Mouse (Mus musculus): ENCODE results near the gene Bmp2k. TPM values are rescaled to one million over a fixed set of nuclear protein-coding genes. Genes with fewer than 3 reads are reported as not detected.

Bmp2k gene
- polyA plus RNA-seq, 1 experiment from 2014 or later: 15.7 TPM

GRCm38 (mm10) chr5:96969032-96969431 is 28.5 kb upstream of the Bmp2k start:
- Histone ChIP-seq H3K27me3 (replicated peaks; ENCODE audit: control insufficient read depth, insufficient read depth, low read length) (no peaks in the 10 kb centered on the region), H3K9me3 (ENCODE audit: control insufficient read depth, low read length) (no peaks in the 10 kb centered on the region), H3K27ac (ENCODE audit: low read depth) (no peak overlapping the region; the same call in 1 of the 2 replicates), H3K4me2 (ENCODE audit: low read length) (no peak overlapping the region), H3K4me1 (replicated peaks; ENCODE audit: control insufficient read depth, insufficient read depth, low read length) (peaks cover 6% of the 10 kb centered on the region; the same call in 1 of the 2 replicates), H3K9ac (ENCODE audit: low read length) (no peak overlapping the region), H3K4me3 (ENCODE audit: low read depth, low read length) (no peak overlapping the region), H3K36me3 (ENCODE audit: control insufficient read depth, insufficient read depth, low read length) (no peaks in the 10 kb centered on the region)
- ATAC-seq (replicated peaks; ENCODE audit: low FRiP score, low TSS enrichment, low read depth) (no peak), DNase-seq (ENCODE audit: low spot score) (no peak)
- 67% methylated on average over 3 of the region's 3 CpGs for WGBS

GRCm38 (mm10) chr5:96969705-96970471 is 27.6 kb upstream of the Bmp2k start:
- Histone ChIP-seq H3K27me3 (replicated peaks; ENCODE audit: control insufficient read depth, insufficient read depth, low read length) (no peaks in the 10 kb centered on the region), H3K9me3 (ENCODE audit: control insufficient read depth, low read length) (no peaks in the 10 kb centered on the region), H3K27ac (ENCODE audit: low read depth) (no peak overlapping the region), H3K4me1 (replicated peaks; ENCODE audit: control insufficient read depth, insufficient read depth, low read length) (peaks cover 3% of the 10 kb centered on the region; the same call in 1 of the 2 replicates), H3K36me3 (ENCODE audit: control insufficient read depth, insufficient read depth, low read length) (no peaks in the 10 kb centered on the region), H3K4me3 (ENCODE audit: low read depth, low read length) (no peak overlapping the region), H3K4me2 (ENCODE audit: low read length) (no peak overlapping the region), H3K9ac (ENCODE audit: low read length) (no peak overlapping the region)
- no peak for ATAC-seq (replicated peaks; ENCODE audit: low FRiP score, low TSS enrichment, low read depth)
- no peak for DNase-seq (ENCODE audit: low spot score)
- WGBS: 60% methylated on average over 7 of the region's 7 CpGs

- no peak overlapping the region for H3K4me3 ChIP-seq (ENCODE audit: low read depth, low read length)
- no peaks in the 10 kb centered on the region for H3K9me3 ChIP-seq (ENCODE audit: control insufficient read depth, low read length)
- H3K27ac ChIP-seq (ENCODE audit: low read depth): no peak overlapping the region
- H3K36me3 ChIP-seq (ENCODE audit: control insufficient read depth, insufficient read depth, low read length): no peaks in the 10 kb centered on the region
- no peak overlapping the region for H3K9ac ChIP-seq (ENCODE audit: low read length)
- no peaks in the 10 kb centered on the region for H3K27me3 ChIP-seq (replicated peaks; ENCODE audit: control insufficient read depth, insufficient read depth, low read length)
- ATAC-seq (replicated peaks; ENCODE audit: low FRiP score, low TSS enrichment, low read depth) (no peak), DNase-seq (ENCODE audit: low spot score) (no peak)
- no peak overlapping the region for H3K4me2 ChIP-seq (ENCODE audit: low read length)
- H3K4me1 ChIP-seq (replicated peaks; ENCODE audit: control insufficient read depth, insufficient read depth, low read length): peaks cover 3% of the 10 kb centered on the region; the same call in 1 of the 2 replicates
Measured at GRCm38 (mm10) chr5:96970472-96970848, 27.0 kb upstream of the Bmp2k start.

- Histone ChIP-seq H3K9me3 (ENCODE audit: control insufficient read depth, low read length) (no peaks in the 10 kb centered on the region), H3K4me3 (ENCODE audit: low read depth, low read length) (no peak overlapping the region), H3K36me3 (ENCODE audit: control insufficient read depth, insufficient read depth, low read length) (no peaks in the 10 kb centered on the region), H3K9ac (ENCODE audit: low read length) (no peak overlapping the region), H3K4me1 (replicated peaks; ENCODE audit: control insufficient read depth, insufficient read depth, low read length) (peaks cover 3% of the 10 kb centered on the region; the same call in 1 of the 2 replicates), H3K27ac (ENCODE audit: low read depth) (no peak overlapping the region), H3K4me2 (ENCODE audit: low read length) (no peak overlapping the region), H3K27me3 (replicated peaks; ENCODE audit: control insufficient read depth, insufficient read depth, low read length) (no peaks in the 10 kb centered on the region)
- DNase-seq (ENCODE audit: low spot score) (no peak), ATAC-seq (replicated peaks; ENCODE audit: low FRiP score, low TSS enrichment, low read depth) (no peak)
- 81% methylated on average over 5 of the region's 5 CpGs for WGBS
Measured at GRCm38 (mm10) chr5:96972474-96973130, 24.9 kb upstream of the Bmp2k start.

GRCm38 (mm10) chr5:96973714-96974113 is 23.8 kb upstream of the Bmp2k start:
- DNase-seq (ENCODE audit: low spot score): no peak
- Histone ChIP-seq H3K9me3 (ENCODE audit: control insufficient read depth, low read length) (no peaks in the 10 kb centered on the region), H3K9ac (ENCODE audit: low read length) (no peak overlapping the region), H3K4me3 (ENCODE audit: low read depth, low read length) (no peak overlapping the region), H3K36me3 (ENCODE audit: control insufficient read depth, insufficient read depth, low read length) (no peaks in the 10 kb centered on the region), H3K27ac (ENCODE audit: low read depth) (no peak overlapping the region), H3K27me3 (replicated peaks; ENCODE audit: control insufficient read depth, insufficient read depth, low read length) (no peaks in the 10 kb centered on the region), H3K4me2 (ENCODE audit: low read length) (no peak overlapping the region), H3K4me1 (replicated peaks; ENCODE audit: control insufficient read depth, insufficient read depth, low read length) (peaks cover 2% of the 10 kb centered on the region; the same call in 1 of the 2 replicates)
- 44% methylated on average over 3 of the region's 3 CpGs for WGBS
- ATAC-seq (replicated peaks; ENCODE audit: low FRiP score, low TSS enrichment, low read depth): no peak

- H3K9me3 ChIP-seq (ENCODE audit: control insufficient read depth, low read length): no peaks in the 10 kb centered on the region
- ATAC-seq (replicated peaks; ENCODE audit: low FRiP score, low TSS enrichment, low read depth) (no peak), DNase-seq (ENCODE audit: low spot score) (no peak)
- 57% methylated on average over 1 of the region's 1 CpGs for WGBS
- no peak overlapping the region for H3K4me3 ChIP-seq (ENCODE audit: low read depth, low read length)
- H3K4me2 ChIP-seq (ENCODE audit: low read length): no peak overlapping the region
- no peaks in the 10 kb centered on the region for H3K27me3 ChIP-seq (replicated peaks; ENCODE audit: control insufficient read depth, insufficient read depth, low read length)
- no peak overlapping the region for H3K9ac ChIP-seq (ENCODE audit: low read length)
- H3K27ac ChIP-seq (ENCODE audit: low read depth): no peak overlapping the region
- H3K36me3 ChIP-seq (ENCODE audit: control insufficient read depth, insufficient read depth, low read length): no peaks in the 10 kb centered on the region
- H3K4me1 ChIP-seq (replicated peaks; ENCODE audit: control insufficient read depth, insufficient read depth, low read length): no peaks in the 10 kb centered on the region
Measured at GRCm38 (mm10) chr5:96974661-96975060, 22.8 kb upstream of the Bmp2k start.

GRCm38 (mm10) chr5:96975112-96975511 is 22.4 kb upstream of the Bmp2k start:
- ATAC-seq (replicated peaks; ENCODE audit: low FRiP score, low TSS enrichment, low read depth) (no peak), DNase-seq (ENCODE audit: low spot score) (no peak)
- no peak overlapping the region for H3K4me3 ChIP-seq (ENCODE audit: low read depth, low read length)
- no peaks in the 10 kb centered on the region for H3K27me3 ChIP-seq (replicated peaks; ENCODE audit: control insufficient read depth, insufficient read depth, low read length)
- H3K9me3 ChIP-seq (ENCODE audit: control insufficient read depth, low read length): no peaks in the 10 kb centered on the region
- H3K36me3 ChIP-seq (ENCODE audit: control insufficient read depth, insufficient read depth, low read length): no peaks in the 10 kb centered on the region
- H3K4me1 ChIP-seq (replicated peaks; ENCODE audit: control insufficient read depth, insufficient read depth, low read length): no peaks in the 10 kb centered on the region
- no peak overlapping the region for H3K27ac ChIP-seq (ENCODE audit: low read depth)
- H3K9ac ChIP-seq (ENCODE audit: low read length): no peak overlapping the region
- WGBS: 78% methylated on average over 3 of the region's 3 CpGs
- H3K4me2 ChIP-seq (ENCODE audit: low read length): no peak overlapping the region

- no peaks in the 10 kb centered on the region for H3K9me3 ChIP-seq (ENCODE audit: control insufficient read depth, low read length)
- H3K4me3 ChIP-seq (ENCODE audit: low read depth, low read length): no peak overlapping the region
- no peak overlapping the region for H3K27ac ChIP-seq (ENCODE audit: low read depth)
- ATAC-seq (replicated peaks; ENCODE audit: low FRiP score, low TSS enrichment, low read depth): no peak
- no peaks in the 10 kb centered on the region for H3K36me3 ChIP-seq (ENCODE audit: control insufficient read depth, insufficient read depth, low read length)
- H3K9ac ChIP-seq (ENCODE audit: low read length): no peak overlapping the region
- H3K27me3 ChIP-seq (replicated peaks; ENCODE audit: control insufficient read depth, insufficient read depth, low read length): no peaks in the 10 kb centered on the region
- H3K4me2 ChIP-seq (ENCODE audit: low read length): no peak overlapping the region
- no peak for DNase-seq (ENCODE audit: low spot score)
- no peaks in the 10 kb centered on the region for H3K4me1 ChIP-seq (replicated peaks; ENCODE audit: control insufficient read depth, insufficient read depth, low read length)
- 90% methylated on average over 3 of the region's 3 CpGs for WGBS
Measured at GRCm38 (mm10) chr5:96976150-96976549, 21.3 kb upstream of the Bmp2k start.
